1 mouse cellular context compared by ENCODE assay signal in genomic region chr10:80398719-80399190, GRCm38 (mm10).
TF ChIP-seq lines count a peak whose summit lies in the region.

No protein-coding gene starts in this region.

TF ChIP-seq in MEL, 35 proteins besides CTCF, POLR2A, EP300 and RAD21 (continued from another document):
- TF ChIP-seq MYC (IDR thresholded peaks at IDR 0.05; ENCODE audit: low read depth, low read length) (peak; percentile 92), SIN3A (IDR thresholded peaks at IDR 0.05; ENCODE audit: low read length) (peak; percentile 76), ZC3H11A (IDR thresholded peaks at IDR 0.05; ENCODE audit: low read depth, low read length) (no peak), TAL1 (IDR thresholded peaks at IDR 0.05; ENCODE audit: low read length) (no peak), TBP (IDR thresholded peaks at IDR 0.05; ENCODE audit: low read depth, low read length) (peak; percentile 72), POLR2AphosphoS5 (IDR thresholded peaks at IDR 0.05; ENCODE audit: borderline replicate concordance, low read depth, low read length) (no peak), MXI1 (IDR thresholded peaks at IDR 0.05; ENCODE audit: low read depth, low read length) (peak; percentile 90), BHLHE40 (IDR thresholded peaks at IDR 0.05; ENCODE audit: borderline replicate concordance, low read depth, low read length) (no peak), MAZ (IDR thresholded peaks at IDR 0.05; ENCODE audit: low read depth, low read length) (no peak), CHD1 (IDR thresholded peaks at IDR 0.05; ENCODE audit: low read depth, low read length) (no peak), MYB (IDR thresholded peaks at IDR 0.05; ENCODE audit: low read depth, low read length) (0 out of 2 replicates have a peak, but pooled peaks have one; percentile 10), NRF1 (IDR thresholded peaks at IDR 0.05; ENCODE audit: insufficient read depth, low read depth, low read length, poor library complexity, severe bottlenecking) (peak; percentile 93), POLR2AphosphoS2 (IDR thresholded peaks at IDR 0.05; ENCODE audit: low read length) (peak; percentile 74), ZKSCAN1 (IDR thresholded peaks at IDR 0.05; ENCODE audit: low read depth, low read length) (no peak), SMC3 (IDR thresholded peaks at IDR 0.05; ENCODE audit: low read depth, low read length) (no peak), MAX (IDR thresholded peaks at IDR 0.05; ENCODE audit: low read length) (peak; percentile 96), UBTF (IDR thresholded peaks at IDR 0.05; ENCODE audit: borderline replicate concordance, insufficient read depth, low read depth, low read length) (no peak), USF1 (IDR thresholded peaks at IDR 0.05; ENCODE audit: low read depth, low read length) (peak; percentile 45), ZNF384 (IDR thresholded peaks at IDR 0.05; ENCODE audit: low read depth, low read length) (no peak), TCF12 (IDR thresholded peaks at IDR 0.05; ENCODE audit: low read depth, low read length) (peak; percentile 64), MAFK (IDR thresholded peaks at IDR 0.05; ENCODE audit: borderline replicate concordance, low read depth, low read length) (no peak)
